Mouse (Mus musculus): ENCODE measurements around the gene Gm11568.
"Not testable (repeated sequence)": the region's sequence is repeated elsewhere in the genome, so short reads cannot be mapped to it uniquely, and the experiment has no call there.

Gm11568 gene

DNA sequence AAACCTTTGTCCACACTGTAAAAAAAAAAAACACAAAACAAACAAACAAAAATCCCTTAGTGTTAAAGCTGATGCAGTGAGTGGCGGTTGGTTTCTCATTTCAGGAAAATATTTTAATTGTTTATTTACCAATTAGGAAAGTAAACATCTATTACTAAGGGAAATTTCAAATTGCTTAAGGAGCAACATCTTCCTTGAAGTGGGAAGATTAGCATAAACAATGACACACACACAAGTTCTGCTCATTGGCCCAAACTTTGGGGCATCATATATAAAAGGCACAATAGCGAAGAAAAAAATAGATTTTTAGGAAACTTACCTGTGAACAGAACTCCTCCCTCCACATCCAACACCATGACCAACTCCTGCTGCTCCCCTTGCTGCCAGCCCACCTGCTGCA, at the start of gene Gm11568:
Gm11568 (plus strand) TSS at position 301 of the 400 bp plus-strand sequence.
- no peak for DNase-seq (ENCODE audit: low spot score in 2 of 2)

DNA sequence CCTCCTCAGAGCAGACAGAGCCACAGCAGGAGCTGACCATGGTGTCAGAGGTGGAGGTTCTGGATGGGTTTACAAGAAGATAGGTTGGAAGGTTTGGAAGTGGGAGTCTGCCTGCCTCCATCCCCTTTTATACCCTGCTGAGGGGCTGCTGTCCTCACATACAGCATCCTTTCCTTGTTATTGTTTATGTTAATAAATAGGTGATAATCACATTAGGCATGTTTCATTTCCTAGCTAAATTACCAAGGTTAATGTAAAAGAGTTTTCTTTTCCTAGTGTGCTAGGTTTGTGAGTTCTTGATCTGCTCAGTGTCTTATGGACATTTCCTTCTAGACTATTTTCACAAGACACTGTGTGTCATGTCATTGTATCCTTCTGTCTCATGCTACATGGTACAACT, 47.9 kb upstream of the Gm11568 start, which contains the start of gene Krtap4-13:
Krtap4-13 (minus strand) TSS at position 101 of the 400 bp plus-strand sequence.
- DNase-seq (ENCODE audit: low spot score in 2 of 2) = not testable (repeated sequence)

DNA sequence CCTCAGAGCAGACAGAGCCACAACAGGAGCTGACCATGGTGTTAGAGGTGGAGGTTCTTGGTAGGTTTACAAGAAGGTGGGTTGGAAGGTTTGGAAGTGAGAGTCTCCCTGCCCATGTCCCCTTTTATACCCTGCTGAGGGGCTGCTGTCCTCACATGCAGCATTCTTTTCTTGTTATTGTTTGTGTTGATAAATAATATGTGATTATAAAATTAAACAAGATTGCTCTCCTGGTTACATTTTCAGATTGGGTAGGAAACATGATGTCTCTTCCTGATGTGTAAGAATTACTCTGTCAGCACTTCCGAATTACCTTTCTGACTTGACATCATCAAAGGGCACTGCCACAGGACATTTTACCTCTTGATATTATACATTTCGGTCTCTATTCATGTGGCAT, 42.2 kb upstream of the Gm11568 start, which contains the start of gene Gm11564:
Gm11564 (minus strand) TSS at position 101 of the 400 bp plus-strand sequence.
- DNase-seq (ENCODE audit: low spot score in 2 of 2) = not testable (repeated sequence)

DNA sequence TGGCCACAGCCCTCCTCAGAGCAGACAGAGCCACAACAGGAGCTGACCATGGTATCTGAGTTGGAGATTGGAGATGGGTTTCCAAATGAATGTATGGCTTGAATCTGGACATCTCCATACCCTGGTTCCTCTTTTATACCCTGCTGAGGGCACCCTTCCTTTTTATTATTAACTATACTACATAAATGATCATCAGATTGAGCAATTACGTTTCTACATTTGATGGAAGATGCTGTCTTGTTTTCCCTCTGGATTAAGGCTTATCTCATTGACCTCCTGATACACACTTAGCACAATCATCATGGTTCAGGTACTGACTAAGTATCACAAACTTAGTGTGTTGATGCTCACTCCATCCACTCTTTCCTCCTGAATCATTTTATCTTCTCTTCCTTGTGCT, 19.8 kb upstream of the Gm11568 start, which contains the start of gene 2300003K06Rik:
2300003K06Rik (minus strand) TSS at position 101 of the 400 bp plus-strand sequence.
- no peak for DNase-seq (ENCODE audit: low spot score in 2 of 2)

DNA sequence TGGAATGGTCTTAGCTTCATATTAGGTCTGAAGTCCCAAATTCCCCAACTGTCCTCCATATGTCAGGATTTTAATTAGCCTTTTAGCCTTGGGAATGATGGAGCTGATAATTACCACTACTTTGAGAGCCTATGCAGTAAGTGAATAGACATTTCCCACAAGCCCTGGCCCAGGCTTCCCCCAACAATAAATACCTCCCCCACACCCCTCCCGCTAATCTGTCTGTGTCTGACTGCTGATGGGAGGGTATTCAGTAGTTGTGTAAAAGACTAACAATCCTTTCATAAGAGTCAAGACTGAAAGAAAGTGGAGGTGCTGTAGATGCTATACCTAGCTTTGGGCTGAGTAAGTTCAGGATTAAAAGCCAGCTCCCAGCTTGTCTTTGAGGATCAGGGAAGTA, 15.5 kb upstream of the Gm11568 start:
- DNase-seq (ENCODE audit: low spot score in 2 of 2) = no peak

DNA sequence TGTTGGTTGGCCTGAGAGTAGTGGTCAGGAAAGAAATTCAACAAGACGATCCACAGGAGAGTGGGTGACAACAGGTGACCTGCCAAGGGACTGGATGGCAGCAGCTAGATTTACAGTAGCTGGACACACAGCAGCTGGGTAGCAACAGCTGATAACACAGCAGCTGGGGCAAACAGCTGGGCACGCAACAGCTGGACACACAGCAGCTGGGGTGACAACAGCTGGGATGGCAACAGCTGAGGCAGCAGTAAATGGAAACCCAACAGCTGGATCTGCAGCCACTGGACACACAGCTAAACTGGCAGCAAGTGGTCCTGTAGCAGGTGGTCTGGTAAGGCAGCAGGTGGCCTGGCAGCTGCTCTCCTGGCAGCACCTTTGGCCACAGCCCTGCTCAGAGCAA, 11.0 kb upstream of the Gm11568 start:
- no peak for DNase-seq (ENCODE audit: low spot score in 2 of 2)

DNA sequence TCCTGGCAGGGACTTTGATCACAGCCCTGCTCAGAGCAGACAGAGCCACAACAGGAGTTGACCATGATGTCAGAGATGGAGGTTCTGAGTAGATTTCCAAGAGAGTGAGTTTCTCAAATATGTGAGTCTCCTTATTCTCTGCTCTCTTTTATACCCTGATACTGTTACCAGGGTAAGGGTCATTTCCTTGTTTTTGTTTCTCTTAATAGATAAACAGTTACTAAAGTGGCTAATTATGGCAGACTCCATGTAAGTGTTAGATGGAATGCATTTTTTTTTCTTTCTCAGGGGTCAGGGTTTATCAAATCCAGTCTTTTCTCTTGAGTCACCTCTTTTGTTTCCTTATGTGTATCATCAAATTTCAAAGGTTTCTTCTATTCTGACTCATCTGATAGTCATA, 6.2 kb upstream of the Gm11568 start, which contains the start of gene Krtap4-16:
Krtap4-16 (minus strand) TSS at position 101 of the 400 bp plus-strand sequence.
- DNase-seq (ENCODE audit: low spot score in 2 of 2) = no peak

DNA sequence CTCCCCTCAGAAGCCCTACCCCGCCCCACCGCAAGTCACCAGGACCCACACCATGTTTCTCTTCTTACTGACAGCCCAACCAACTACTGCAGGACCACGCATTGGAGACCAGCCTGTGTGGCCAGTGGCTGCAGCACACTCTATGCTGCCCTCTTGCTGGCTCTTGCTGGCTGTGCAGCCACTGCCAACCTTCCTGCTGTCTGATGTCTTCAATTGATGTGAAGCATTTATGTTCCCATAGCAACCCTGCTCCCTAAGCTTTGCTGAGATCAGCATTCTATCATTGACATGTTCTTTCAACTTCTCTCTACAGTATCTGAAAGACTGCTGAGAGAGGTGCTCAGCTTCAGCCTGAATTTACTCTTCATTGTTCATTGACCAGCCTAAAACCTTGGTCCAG, 3.6 kb upstream of the Gm11568 start:
- no peak for DNase-seq (ENCODE audit: low spot score in 2 of 2)

DNA sequence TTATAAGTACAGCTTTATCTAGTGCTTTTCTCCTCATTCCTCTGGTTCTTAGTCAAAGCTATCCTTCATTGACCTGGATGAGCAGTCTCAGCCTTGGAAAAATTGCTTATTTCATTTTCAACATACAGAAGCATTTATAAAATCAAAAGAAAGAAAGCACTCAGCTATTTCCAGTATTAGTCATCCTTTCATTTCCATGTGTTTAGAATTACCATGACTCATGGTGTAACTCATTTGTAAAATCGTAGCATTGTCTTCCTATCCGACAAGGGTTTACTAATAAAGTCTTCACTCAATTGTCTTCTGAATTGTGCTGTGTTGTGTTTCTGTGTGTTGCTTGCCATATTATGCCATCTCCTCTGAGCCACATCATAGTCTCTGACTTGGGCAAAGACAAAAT, 1.0 kb downstream of the Gm11568 start:
- DNase-seq (ENCODE audit: low spot score in 2 of 2) = no peak

DNA sequence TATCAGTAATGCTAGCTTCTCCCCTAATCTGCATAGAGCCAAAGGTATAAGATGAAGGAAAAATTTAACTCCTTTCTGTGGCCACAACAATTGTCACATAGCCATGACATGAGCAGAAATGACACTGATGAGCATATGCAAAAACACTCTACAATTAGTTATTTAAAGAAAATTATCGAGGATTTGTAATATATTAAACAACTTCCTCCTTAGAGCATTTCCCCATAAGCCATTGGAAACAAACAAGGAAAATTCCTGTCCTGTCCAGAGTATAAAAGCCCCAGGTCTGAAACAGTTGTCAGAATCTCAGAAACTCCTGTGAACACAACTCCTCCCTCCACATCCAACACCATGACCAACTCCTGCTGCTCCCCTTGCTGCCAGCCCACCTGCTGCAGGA, 6.5 kb downstream of the Gm11568 start, which contains the start of gene Gm11559:
Gm11559 (plus strand) TSS at position 301 of the 400 bp plus-strand sequence.
- not testable (repeated sequence) for DNase-seq (ENCODE audit: low spot score in 2 of 2)

DNA sequence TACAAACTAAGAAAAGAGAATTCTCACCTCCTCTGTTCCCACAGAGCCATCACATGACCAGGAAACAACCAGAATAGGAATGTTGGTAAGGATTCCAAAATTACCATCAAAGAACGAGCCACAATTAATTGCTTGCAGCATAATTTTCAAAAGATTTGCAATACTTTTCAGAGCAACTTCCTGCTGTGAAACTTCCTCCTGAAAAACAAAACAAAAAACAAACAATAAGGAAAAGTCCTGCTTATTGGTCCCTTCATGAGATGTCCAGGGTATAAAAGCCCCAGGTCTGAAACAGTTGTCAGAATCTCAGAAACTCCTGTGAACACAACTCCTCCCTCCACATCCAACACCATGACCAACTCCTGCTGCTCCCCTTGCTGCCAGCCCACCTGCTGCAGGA, 15.4 kb downstream of the Gm11568 start, which contains the start of gene Krtap9-1:
Krtap9-1 (plus strand) TSS at position 301 of the 400 bp plus-strand sequence.
- DNase-seq (ENCODE audit: low spot score in 2 of 2) = not testable (repeated sequence)

DNA sequence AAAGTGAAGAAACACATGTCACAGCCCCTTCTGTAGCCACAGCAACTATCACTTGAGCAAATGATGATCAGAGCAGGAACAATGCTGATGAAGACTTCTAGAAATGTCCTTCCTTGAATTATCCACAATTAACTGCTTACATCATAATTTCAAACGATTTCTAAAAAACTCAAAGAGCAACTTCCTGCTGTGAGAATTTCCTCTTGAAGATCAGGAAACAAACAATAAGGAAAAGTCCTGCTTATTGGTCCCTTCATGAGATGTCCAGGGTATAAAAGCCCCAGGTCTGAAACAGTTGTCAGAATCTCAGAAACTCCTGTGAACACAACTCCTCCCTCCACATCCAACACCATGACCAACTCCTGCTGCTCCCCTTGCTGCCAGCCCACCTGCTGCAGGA, 21.2 kb downstream of the Gm11568 start, which contains the start of gene Gm11567:
Gm11567 (plus strand) TSS at position 301 of the 400 bp plus-strand sequence.
- DNase-seq (ENCODE audit: low spot score in 2 of 2) = not testable (repeated sequence)

DNA sequence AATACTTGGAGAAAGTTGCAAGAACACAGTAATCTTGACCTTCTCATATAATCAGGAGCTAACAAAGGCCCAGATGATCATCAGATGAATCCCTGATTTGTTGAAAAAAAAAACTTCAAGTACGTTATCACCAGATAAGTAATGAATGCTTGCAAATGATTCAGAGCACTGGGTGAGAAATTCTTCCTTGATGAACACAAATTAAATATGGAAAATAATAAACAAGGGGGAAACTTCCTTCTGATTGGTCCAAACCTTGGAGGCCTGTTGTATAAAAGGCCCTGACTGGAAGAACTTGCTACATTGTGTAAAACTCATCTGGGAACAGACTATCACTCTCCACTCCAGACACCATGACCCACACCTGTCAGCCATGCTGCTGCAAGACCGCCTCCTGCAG, 49.9 kb downstream of the Gm11568 start, which contains the start of gene Krtap31-1:
Krtap31-1 (plus strand) TSS at position 301 of the 400 bp plus-strand sequence.
- no peak for DNase-seq (ENCODE audit: low spot score in 2 of 2)

Data from frontal cortex, postnatal 14 days (tissue).